Mouse (Mus musculus): Measurements from ENCODE around the gene Afap1. TPM values are rescaled to one million over a fixed set of nuclear protein-coding genes. Genes with fewer than 3 reads are reported as not detected.
A peak's percentile ranks its signal among the peaks of the same experiment; 100 is the strongest.

Gene Afap1
- polyA plus RNA-seq, 1 experiment, result 14.1 TPM

DNA sequence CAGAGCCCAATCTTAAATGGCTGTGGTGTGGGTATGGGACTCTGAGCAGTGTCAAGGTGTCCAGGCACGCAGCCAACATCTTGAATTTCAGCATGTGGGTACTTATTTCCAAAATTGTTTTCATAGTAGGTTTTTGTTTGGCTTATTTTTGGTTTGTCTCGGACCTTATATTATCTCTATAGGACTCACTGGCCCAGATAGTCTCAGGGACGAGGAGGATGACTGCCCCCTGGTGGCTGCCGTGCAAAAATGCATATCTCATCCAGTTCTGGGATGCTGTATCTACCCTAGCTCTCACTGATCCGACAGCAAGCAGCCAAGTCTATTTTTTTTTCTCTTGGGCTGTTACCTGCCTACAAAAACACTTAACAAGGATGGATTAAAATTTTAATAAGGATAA lies 82.6 kb downstream of the Afap1 start:
- Histone ChIP-seq H3K4me3 (ENCODE audit: insufficient read depth, low read length) (no peak overlapping the region), H3K4me1 (ENCODE audit: control insufficient read depth, insufficient read depth, low read length) (no peaks in the 10 kb centered on the region), H3K27ac (ENCODE audit: insufficient read depth, low read length) (no peak overlapping the region)
- TF ChIP-seq CTCF (IDR thresholded peaks at IDR 0.05; ENCODE audit: extremely low read depth, insufficient read depth, low read length) (peak; percentile 88), POLR2A (IDR thresholded peaks at IDR 0.05; ENCODE audit: extremely low read depth, insufficient read depth, low read length) (no peak)

DNA sequence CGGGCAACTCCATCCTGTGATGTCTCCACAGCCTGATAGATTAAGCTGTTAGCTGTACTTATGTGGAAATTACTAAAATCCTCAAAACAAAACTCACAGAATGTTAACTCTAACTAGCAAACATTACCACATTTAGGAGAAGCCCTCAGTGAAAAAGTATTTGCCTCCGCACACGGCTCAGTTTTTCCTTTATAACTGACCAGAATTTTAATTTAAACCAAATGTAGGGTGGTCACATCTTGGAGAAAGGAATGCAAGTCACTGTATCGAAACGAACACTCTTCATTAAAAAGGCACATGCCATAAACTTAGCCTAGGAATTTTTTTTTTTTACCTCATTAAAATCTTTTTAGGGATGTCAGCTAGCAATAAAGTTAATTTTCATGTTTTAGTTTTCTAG lies 87.4 kb downstream of the Afap1 start:
- peaks cover 4% of the 10 kb centered on the region for H3K4me1 ChIP-seq (ENCODE audit: control insufficient read depth, insufficient read depth, low read length)
- no peak overlapping the region for H3K4me3 ChIP-seq (ENCODE audit: insufficient read depth, low read length)
- TF ChIP-seq CTCF (IDR thresholded peaks at IDR 0.05; ENCODE audit: extremely low read depth, insufficient read depth, low read length) (no peak), POLR2A (IDR thresholded peaks at IDR 0.05; ENCODE audit: extremely low read depth, insufficient read depth, low read length) (no peak)
- H3K27ac ChIP-seq (ENCODE audit: insufficient read depth, low read length), result no peak overlapping the region

DNA sequence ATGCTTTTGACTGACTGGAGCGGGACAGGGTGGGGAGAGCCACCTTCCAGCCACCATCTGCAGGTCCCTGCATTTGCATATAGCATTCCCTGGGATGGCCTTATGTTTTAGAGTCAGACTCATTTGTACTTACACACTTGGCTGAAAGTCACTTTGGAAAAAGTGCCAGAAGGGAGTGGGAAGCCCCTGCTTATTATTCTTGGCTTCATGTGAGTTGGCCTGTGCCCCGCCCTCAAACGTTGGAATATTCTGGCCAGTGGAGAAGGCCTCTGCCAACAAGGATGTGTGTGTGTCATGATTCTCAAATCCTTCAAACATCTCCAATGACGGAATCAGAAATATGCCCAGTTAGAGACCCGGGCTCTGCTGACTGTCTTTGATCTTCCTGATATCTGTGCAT lies 88.2 kb downstream of the Afap1 start:
- TF ChIP-seq POLR2A (IDR thresholded peaks at IDR 0.05; ENCODE audit: extremely low read depth, insufficient read depth, low read length), result no peak
- no peak for TF ChIP-seq CTCF (IDR thresholded peaks at IDR 0.05; ENCODE audit: extremely low read depth, insufficient read depth, low read length)

GRCm38 (mm10) chr5:35981976-35982375 lies 88.9 kb downstream of the Afap1 start:
- no peak overlapping the region for H3K4me3 ChIP-seq (ENCODE audit: insufficient read depth, low read length)
- H3K27ac ChIP-seq (ENCODE audit: insufficient read depth, low read length), result no peak overlapping the region
- TF ChIP-seq CTCF (IDR thresholded peaks at IDR 0.05; ENCODE audit: extremely low read depth, insufficient read depth, low read length) (peak; percentile 99), POLR2A (IDR thresholded peaks at IDR 0.05; ENCODE audit: extremely low read depth, insufficient read depth, low read length) (no peak)
- peaks cover 8% of the 10 kb centered on the region for H3K4me1 ChIP-seq (ENCODE audit: control insufficient read depth, insufficient read depth, low read length)

More for the DNA sequence above, 88.2 kb downstream of the Afap1 start:
- no peak overlapping the region for H3K4me3 ChIP-seq (ENCODE audit: insufficient read depth, low read length)
- peaks cover 6% of the 10 kb centered on the region for H3K4me1 ChIP-seq (ENCODE audit: control insufficient read depth, insufficient read depth, low read length)
- no peak overlapping the region for H3K27ac ChIP-seq (ENCODE audit: insufficient read depth, low read length)

DNA sequence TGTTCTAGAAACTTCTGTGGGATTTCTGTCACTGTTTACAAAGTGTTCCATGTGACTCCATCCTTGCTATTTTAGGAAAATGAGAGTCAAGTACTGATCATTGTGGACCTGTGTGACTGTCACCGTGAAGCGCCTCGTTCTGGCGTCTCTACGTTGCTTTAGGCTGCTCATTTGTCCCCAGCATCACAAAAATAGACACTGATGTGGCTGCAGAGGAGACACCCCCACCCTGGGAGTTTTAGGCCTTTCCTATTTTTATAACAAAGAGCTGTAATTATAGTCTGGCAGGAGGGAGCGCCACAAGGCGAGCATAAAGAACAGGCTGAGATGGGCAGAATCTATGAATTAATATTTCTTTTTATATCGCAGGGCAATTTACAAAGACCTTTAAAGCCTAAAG lies 92.5 kb downstream of the Afap1 start:
- Histone ChIP-seq H3K4me1 (ENCODE audit: control insufficient read depth, insufficient read depth, low read length) (peaks cover 8% of the 10 kb centered on the region), H3K4me3 (ENCODE audit: insufficient read depth, low read length) (no peak overlapping the region), H3K27ac (ENCODE audit: insufficient read depth, low read length) (no peak overlapping the region)
- no peak for TF ChIP-seq POLR2A (IDR thresholded peaks at IDR 0.05; ENCODE audit: extremely low read depth, insufficient read depth, low read length)
- TF ChIP-seq CTCF (IDR thresholded peaks at IDR 0.05; ENCODE audit: extremely low read depth, insufficient read depth, low read length), result no peak

DNA sequence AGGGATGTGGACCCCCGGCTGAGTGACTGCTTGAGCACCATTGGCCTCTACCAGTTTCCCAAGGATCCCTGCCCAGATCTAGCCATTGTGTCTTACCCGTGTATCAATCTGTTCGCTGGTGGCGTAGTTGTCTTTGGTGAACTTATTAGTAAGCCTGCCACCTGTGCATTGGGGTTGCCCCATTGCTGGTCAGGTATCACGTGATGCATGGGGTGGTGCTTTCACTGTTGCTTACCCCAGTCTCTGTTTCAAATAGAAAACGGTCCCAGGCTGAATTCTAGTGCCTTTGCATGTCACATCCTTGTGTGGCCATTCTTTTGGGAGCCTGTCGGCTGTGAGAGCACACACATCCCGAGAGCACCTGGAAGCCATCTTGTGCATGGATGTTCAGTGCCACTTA lies 95.0 kb downstream of the Afap1 start:
- Histone ChIP-seq H3K27ac (ENCODE audit: insufficient read depth, low read length) (no peak overlapping the region), H3K4me3 (ENCODE audit: insufficient read depth, low read length) (no peak overlapping the region), H3K4me1 (ENCODE audit: control insufficient read depth, insufficient read depth, low read length) (peaks cover 8% of the 10 kb centered on the region)
- TF ChIP-seq POLR2A (IDR thresholded peaks at IDR 0.05; ENCODE audit: extremely low read depth, insufficient read depth, low read length) (no peak), CTCF (IDR thresholded peaks at IDR 0.05; ENCODE audit: extremely low read depth, insufficient read depth, low read length) (no peak)

GRCm38 (mm10) chr5:35989506-35989905 lies 96.4 kb downstream of the Afap1 start:
- Histone ChIP-seq H3K4me3 (ENCODE audit: insufficient read depth, low read length) (no peak overlapping the region), H3K4me1 (ENCODE audit: control insufficient read depth, insufficient read depth, low read length) (peaks cover 8% of the 10 kb centered on the region), H3K27ac (ENCODE audit: insufficient read depth, low read length) (no peak overlapping the region)
- TF ChIP-seq POLR2A (IDR thresholded peaks at IDR 0.05; ENCODE audit: extremely low read depth, insufficient read depth, low read length), result no peak
- TF ChIP-seq CTCF (IDR thresholded peaks at IDR 0.05; ENCODE audit: extremely low read depth, insufficient read depth, low read length), result no peak

DNA sequence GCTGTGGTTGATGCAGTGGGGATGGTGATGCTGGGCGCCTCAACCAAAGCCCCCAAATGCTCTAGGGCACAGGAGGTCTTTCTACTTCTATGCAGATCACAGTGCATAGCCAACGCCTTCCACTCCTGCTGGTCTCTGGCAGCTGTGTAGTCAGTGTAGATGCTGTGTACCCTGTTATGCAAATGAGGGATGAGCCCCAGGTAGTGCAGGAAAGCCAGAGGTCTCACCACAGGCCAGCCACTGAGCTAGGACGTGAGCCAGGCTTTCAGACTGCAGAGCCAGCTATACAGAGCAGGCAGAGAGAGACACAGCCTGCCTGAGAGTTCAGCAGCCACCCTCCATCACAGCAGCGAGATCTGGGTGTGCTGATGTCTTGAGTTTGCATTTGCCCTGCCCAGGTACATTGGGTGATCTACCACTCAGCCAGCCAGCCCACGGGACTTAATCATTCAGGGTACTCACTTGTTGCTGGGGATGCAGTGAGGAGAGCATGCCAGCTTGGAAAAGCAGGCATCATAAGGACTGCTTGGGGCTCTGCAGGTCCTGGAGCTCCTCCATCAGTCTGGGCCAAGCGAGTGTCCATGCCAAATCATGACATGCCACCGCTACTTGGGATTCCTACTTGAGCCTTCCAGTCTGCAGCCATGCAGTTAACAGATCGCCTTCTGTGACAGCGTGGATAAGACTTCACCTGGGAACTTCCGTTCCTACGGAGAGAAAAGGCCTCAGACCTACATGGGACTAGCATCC lies 97.0 kb downstream of the Afap1 start:
- no peak overlapping the region for H3K27ac ChIP-seq (ENCODE audit: insufficient read depth, low read length)
- peaks cover 6% of the 10 kb centered on the region for H3K4me1 ChIP-seq (ENCODE audit: control insufficient read depth, insufficient read depth, low read length)
- no peak overlapping the region for H3K4me3 ChIP-seq (ENCODE audit: insufficient read depth, low read length)
- TF ChIP-seq CTCF (IDR thresholded peaks at IDR 0.05; ENCODE audit: extremely low read depth, insufficient read depth, low read length) (no peak), POLR2A (IDR thresholded peaks at IDR 0.05; ENCODE audit: extremely low read depth, insufficient read depth, low read length) (no peak)

DNA sequence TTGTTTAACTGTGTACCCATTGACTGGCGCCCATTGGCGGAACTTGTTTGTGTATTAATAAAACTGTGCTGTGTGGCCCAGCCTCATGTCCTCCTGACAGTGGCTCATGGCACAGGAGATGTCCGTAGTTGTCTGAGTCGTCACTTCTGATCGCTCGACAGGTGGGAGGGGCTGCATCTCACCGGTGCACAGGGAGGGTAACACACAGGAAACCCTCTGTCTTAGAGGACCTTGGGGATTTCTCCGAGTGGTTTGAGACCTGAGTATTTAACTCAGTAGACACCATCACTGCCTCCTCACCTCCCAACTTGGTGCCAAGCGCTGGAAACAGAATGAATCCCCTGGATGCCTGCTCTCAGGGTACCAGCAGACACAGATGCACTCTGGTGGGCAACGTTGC lies 110.7 kb downstream of the Afap1 start:
- TF ChIP-seq POLR2A (IDR thresholded peaks at IDR 0.05; ENCODE audit: extremely low read depth, insufficient read depth, low read length) (no peak), CTCF (IDR thresholded peaks at IDR 0.05; ENCODE audit: extremely low read depth, insufficient read depth, low read length) (no peak)
- Histone ChIP-seq H3K27ac (ENCODE audit: insufficient read depth, low read length) (no peak overlapping the region), H3K4me3 (ENCODE audit: insufficient read depth, low read length) (no peak overlapping the region), H3K4me1 (ENCODE audit: control insufficient read depth, insufficient read depth, low read length) (no peaks in the 10 kb centered on the region)

DNA sequence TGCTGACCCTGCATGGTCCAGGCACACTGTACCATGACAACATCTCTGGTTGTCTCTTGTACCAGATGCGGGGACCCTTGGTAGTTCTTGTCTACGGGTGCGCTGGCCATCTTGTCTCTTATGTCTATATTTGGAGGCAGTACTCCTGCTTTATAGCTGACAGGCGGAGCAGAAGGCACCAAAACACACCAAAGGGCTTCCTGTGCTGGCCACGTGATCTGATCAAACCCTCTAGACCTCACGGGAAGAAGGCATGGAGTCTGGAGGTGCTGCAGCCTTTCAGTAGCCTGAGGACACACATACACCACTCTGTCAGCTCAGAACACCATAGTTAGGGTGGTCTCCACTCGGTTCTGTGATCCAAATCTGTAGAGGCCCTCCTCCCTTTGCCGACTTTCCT lies 113.0 kb downstream of the Afap1 start:
- no peak overlapping the region for H3K4me3 ChIP-seq (ENCODE audit: insufficient read depth, low read length)
- no peak overlapping the region for H3K27ac ChIP-seq (ENCODE audit: insufficient read depth, low read length)
- TF ChIP-seq POLR2A (IDR thresholded peaks at IDR 0.05; ENCODE audit: extremely low read depth, insufficient read depth, low read length) (no peak), CTCF (IDR thresholded peaks at IDR 0.05; ENCODE audit: extremely low read depth, insufficient read depth, low read length) (no peak)
- no peaks in the 10 kb centered on the region for H3K4me1 ChIP-seq (ENCODE audit: control insufficient read depth, insufficient read depth, low read length)
